Mouse (Mus musculus) ovary, postnatal 14 days (tissue): ENCODE results near the gene Sema3g.
A peak's percentile ranks its signal among the peaks of the same experiment; 100 is the strongest.

Source experiments
- DNase-seq: peaks from one replicate; pipeline ENCODE4 v3.0.0; 2022; ENCODE audit warnings: low spot score

Sema3g gene

DNA sequence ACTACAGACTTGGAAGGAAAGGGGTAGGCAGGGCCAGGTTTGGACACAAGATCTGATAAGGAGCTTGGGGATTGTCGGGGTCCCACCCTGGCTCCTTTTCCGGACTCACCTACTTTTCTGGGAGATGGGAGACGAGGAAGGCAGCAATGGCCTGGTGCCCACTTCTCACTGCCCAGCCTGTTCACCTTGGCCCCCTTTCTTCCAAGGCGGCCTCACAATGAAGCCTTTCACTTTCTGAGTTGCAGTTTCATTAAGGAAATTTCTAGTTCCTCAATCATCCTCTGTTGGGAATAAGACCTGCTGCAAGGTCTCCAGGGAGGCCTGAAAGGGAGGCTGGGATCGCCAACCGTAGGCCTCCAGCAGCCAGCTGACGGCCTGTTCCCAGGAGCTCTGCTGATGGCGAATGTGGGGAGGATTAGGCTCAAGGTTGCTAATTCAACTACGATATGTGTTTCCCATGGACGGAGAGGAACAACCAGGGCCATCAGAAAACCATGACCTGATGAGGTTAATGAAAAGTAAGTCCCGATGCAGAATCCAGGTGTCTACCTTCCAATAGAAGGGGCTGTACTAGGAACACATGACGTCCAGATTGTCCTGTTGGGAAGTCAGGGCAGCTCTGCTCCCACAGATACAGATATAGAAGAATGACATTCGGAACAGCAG lies 14.9 kb downstream of the Sema3g start:
- DNase-seq = no peak

GRCm38 (mm10) chr14:31233070-31233995 lies 15.7 kb downstream of the Sema3g start:
- no peak for DNase-seq

DNA sequence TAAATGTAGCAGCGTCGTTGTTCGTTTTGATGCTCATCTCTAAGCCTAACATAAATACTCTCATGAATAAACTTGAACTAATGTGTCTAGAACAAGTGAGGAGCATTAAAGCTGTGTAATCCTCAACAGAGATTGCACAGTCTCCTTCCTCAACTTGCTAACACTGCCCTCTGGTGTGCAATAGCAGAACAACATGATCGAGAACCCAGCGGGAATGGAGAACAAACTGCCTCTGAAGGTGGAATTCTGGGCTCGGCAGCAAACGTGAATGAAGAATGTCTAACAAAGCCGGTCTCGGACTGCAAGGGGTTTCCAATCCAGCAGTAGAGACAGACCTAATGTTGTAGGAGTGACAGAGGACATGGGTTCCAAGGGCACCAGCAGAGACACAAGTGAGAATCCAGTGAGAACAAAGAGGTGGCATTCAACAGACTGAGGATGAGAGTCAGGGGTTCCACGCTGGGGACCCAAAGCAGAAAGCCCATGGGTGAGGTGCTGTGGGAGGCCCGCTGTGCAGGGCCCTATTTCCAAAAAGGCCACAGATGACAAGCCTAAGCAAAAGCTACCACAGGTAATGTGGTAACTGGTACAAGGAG lies 16.4 kb downstream of the Sema3g start:
- peak; percentile 82 for DNase-seq

- no peak for DNase-seq
Observed at GRCm38 (mm10) chr14:31237101-31237882, 19.6 kb downstream of the Sema3g start.

DNA sequence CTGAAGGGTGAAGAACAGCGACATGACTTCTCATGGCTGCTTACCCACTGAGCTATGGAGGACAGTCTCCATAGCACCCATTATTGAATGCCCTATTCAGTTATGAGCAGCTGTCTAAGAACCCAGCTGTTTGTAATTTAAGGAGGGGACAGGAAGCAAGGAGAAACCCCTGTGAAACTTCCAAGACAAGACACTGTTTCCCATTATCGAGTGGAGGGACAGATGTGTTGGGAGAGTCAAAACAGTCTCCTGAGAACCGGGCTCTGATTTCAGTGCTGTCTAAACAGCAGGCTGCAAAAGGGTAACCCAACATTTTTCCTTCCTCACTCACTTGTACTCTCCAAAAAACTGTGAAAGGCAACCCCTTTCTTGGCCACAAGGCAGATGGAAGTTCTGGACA lies 22.9 kb downstream of the Sema3g start:
- no peak for DNase-seq

GRCm38 (mm10) chr14:31244777-31245176 lies 27.1 kb downstream of the Sema3g start:
- DNase-seq = no peak

DNA sequence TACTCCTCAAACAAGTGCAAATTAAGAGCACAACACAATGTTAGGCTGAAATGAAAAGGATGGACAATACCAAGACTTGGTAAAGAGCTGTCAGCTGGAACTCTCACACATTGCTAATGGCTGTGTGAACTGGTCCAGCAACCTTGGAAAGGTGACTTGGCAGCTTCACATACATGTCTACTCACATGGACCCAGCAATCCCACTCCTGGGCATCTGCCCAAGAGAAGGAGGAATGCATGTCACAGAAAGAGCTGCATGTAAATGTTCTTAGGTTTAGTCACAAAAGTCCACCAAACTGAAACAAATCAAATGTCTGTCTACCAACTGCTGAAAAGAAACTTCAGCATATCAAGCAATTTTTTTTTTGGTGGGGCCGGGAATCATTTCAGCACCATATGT lies 28.3 kb downstream of the Sema3g start:
- no peak for DNase-seq

GRCm38 (mm10) chr14:31248396-31248795 lies 30.7 kb downstream of the Sema3g start:
- DNase-seq = no peak

DNA sequence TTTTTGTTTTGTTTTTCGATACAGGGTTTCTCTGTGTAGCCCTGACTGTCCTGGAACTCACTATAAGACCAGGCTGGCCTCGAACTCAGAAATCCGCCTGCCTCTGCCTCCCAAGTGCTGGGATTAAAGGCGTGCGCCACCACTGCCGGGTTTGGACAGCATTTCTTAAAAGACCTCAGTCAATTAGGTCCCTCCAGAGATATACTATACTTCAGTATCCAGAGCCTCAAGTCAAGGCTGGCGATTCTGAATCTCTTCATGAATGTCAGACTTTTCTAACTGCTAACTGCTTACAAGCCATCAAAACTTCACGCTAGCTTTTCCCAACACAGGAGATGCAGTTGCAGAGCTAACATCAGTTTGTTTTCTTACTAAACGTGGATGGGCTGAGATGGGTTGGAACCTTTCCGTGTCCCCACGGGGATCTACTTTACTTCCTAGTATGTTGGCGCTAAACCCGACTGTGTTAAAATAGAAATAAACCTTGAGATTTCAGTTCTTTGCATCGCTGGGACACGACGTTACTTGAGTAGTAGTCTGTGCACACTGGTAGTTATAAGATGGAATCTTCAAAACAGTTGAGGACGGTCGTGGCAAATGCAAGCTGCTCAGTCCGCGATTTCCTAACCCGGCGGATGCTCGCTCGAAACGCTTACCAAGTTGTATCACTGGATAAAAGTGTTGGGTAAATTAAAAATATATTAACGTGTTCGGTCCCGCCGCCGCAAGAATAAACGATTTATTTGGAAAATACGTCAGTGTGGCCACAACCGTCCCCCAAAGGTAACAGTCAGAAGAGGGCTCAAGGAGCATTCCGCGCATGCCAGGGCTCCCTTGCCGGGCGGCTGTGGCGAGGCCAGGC lies 32.8 kb downstream of the Sema3g start:
- no peak for DNase-seq

DNA sequence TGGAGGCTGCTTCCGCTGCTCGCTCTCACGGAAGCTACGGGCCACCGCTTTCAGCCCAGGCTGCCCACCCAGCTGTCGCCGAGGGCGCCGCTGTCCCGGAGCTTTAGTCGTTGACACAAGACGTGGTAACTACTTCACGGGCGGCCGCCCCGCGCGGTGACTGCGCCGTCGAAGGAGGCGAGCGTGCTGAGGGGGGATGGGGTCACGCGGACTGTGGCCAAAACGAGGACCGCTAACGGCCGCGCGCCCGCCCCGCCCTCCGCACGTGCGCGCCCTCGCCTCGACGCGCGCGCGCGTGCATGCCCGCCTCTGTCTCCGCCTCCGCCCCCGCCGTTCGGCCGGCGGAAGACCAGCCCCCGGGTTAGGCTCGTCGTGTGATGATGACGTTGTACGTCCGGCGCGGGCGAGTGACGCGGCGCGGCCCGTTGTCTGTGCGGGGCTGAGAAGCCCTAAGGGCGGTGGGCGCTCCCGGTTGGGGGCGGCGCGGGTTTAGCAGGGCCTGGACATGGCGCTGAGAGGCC lies 33.5 kb downstream of the Sema3g start, which contains the start of the genes Phf7 and Bap1:
Phf7 (minus strand) TSS at position 234 of the 521 bp plus-strand sequence.
Bap1 (plus strand) TSS at position 367 of the 521 bp plus-strand sequence.
- DNase-seq = peak; percentile 99

DNA sequence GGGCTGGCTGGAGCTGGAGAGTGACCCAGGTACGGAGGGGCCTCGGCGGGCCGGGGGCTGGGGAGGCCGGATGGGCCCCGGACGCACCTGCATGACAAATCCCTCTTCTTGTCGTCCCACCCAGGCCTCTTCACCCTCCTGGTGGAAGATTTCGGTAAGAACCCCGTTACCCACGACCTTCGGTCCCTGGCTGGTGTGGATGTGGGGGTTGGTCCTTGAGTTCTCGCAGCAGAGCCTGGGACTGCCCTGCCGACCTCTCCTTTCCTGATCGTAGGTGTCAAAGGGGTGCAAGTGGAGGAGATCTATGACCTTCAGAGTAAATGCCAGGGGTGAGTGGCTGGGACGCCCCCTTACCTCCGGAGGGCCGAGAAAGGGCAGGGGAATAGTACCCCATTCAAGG lies 34.0 kb downstream of the Sema3g start:
- no peak for DNase-seq

GRCm38 (mm10) chr14:31252091-31252490 lies 34.4 kb downstream of the Sema3g start:
- DNase-seq = no peak

DNA sequence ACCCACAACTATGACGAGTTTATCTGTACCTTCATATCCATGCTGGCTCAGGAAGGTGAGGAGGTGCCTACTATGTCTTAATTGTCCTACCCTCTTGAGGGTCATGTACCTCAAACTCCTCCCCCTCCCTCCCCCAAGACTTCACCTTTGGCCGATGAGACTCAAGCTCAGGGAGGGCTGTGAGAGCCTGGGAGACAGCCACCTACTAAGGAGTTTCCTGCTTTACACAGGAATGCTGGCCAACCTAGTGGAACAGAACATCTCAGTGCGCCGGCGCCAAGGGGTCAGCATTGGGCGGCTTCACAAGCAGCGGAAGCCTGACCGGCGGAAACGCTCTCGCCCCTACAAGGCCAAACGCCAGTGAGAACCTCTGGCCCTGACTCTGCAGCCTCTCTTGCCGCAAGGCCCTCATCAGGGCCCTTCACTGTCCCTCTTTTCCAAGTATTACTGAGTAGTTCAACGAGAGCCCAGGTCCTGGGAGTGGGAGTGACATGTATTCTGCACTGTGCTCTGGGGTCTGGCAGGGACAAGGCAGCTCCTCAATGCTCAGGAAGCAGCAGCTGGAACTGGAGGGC lies 40.9 kb downstream of the Sema3g start:
- no peak for DNase-seq

- DNase-seq = no peak
Observed at GRCm38 (mm10) chr14:31260374-31260773, 42.7 kb downstream of the Sema3g start.

GRCm38 (mm10) chr14:31260932-31261331 lies 43.3 kb downstream of the Sema3g start:
- DNase-seq = no peak

- DNase-seq = no peak
Observed at GRCm38 (mm10) chr14:31267649-31268048, 50.0 kb downstream of the Sema3g start.

DNA sequence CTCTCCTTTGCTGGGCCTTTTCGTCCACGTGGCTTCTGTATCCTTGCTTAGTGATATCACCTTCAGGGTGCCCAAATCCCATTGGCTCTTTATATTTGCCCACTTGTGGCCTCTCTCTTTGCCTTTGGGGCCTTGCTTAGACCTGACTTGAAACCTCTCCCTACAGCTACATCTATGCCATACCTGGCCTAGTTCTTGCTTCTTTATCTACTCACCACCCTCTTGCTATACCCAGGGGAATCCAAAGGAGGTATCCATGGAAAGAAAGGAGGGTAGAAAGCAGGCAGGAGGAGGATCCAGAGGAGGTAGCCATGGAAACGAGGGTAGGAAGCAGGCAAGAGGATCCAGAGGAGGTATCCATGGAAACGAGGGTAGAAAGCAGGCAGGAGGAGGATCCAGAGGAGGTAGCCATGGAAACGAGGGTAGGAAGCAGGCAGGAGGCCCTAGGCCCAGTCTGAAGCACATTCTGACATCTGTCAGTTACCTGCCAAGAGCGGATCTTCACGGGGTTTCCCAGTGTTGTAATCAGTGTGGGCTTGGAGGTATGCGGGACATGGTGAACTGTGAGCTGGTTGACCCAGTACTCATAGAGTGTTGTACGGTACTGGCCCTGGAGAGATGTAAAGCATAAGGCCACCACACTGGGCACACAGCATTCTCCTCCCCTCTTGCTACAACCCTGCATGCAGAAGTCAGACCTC lies 50.8 kb downstream of the Sema3g start:
- DNase-seq = no peak

GRCm38 (mm10) chr14:31269456-31270100 lies 51.9 kb downstream of the Sema3g start:
- DNase-seq = peak; percentile 25

DNA sequence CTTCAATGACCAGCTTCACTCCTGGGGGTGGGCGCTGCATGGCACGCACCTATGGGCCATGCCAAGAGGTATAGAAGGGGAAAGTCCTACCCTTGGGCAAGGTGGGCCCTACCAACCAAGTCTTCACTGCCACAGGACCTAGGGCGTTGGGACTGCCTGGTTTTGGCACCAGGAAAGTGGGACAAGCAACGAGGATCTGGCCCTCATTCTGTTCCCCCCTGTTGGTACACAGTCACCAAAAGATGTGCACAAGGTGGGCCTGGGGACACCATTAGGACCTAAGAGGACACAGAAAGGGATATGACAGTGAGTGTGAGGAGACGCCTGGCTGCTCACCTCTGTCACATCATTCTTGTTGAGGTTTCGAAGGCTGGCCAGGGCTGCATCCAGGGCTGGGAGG lies 53.5 kb downstream of the Sema3g start:
- no peak for DNase-seq
